Comparison of ENCODE assay signal across 18 mouse cellular contexts in the genomic region with DNA sequence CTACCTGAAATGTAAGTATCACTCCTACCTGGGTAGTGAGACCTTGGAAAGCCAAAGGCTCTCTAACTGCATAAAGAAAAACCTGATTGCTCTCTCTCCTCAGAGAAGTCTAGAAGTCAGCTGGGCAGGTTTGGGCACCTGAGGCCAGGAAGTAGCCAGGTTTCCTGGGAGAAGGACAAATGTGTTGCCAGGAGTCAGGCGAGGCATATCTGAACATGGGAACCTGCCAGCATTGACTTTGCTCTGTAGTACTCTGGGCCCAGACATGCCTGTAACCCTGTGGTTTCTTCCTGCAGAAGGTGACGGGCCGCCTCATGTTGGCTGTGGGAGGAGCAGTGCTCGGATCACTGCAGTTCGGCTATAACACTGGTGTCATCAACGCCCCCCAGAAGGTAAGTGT. TPM values are rescaled to one million over a fixed set of nuclear protein-coding genes. Genes with fewer than 3 reads are reported as not detected.
DNase-seq lines count a peak whose midpoint lies in the region; ATAC-seq and TF ChIP-seq lines count a peak whose summit lies in the region.
"Had no signal": no experiment of that assay in that cellular context is flagged by ENCODE, and none has a peak within 500 bp of the region (broad histone marks: within the 10 kb centered on the region; RNA-seq: fewer than 3 reads in every experiment).

No protein-coding gene starts in this region.

- H3K4me3 ChIP-seq in heart, postnatal 0 days (ENCODE audit: low read depth, low read length): no peak overlapping the region
- 0 out of 2 replicates have a peak overlapping the region, but pooled peaks have one; percentile 2 for H3K4me3 ChIP-seq in liver, embryonic 13.5 days (replicated peaks)
- no peak overlapping the region for H3K4me3 ChIP-seq in stomach, postnatal 0 days (ENCODE audit: low read depth, low read length)
- H3K4me3 ChIP-seq: hindbrain, embryonic 12.5 days; left cerebral cortex, adult 2 months; limb, embryonic 10.5 days had no signal

- peak overlapping the region; percentile 91; the same call in 1 of the 2 replicates for H3K27ac ChIP-seq in heart, postnatal 0 days (ENCODE audit: low read depth)
- H3K27ac ChIP-seq in liver, embryonic 13.5 days: peak overlapping the region; percentile 51
- H3K27ac ChIP-seq in stomach, postnatal 0 days (replicated peaks): peak overlapping the region; percentile 78
- H3K27ac ChIP-seq: hindbrain, embryonic 12.5 days; left cerebral cortex, adult 2 months; limb, embryonic 10.5 days had no signal

- no peaks in the 10 kb centered on the region for H3K27me3 ChIP-seq in heart, postnatal 0 days (ENCODE audit: control insufficient read depth, insufficient read depth, low read length)
- no peaks in the 10 kb centered on the region for H3K27me3 ChIP-seq in liver, embryonic 13.5 days
- no peaks in the 10 kb centered on the region for H3K27me3 ChIP-seq in stomach, postnatal 0 days (ENCODE audit: control insufficient read depth, insufficient read depth, low read length)
- H3K27me3 ChIP-seq: hindbrain, embryonic 12.5 days had no signal

- peaks cover 71% of the 10 kb centered on the region for H3K4me1 ChIP-seq in heart, postnatal 0 days (ENCODE audit: control insufficient read depth, insufficient read depth)
- peaks cover 100% of the 10 kb centered on the region for H3K4me1 ChIP-seq in liver, embryonic 13.5 days (replicated peaks)
- peaks cover 20% of the 10 kb centered on the region for H3K4me1 ChIP-seq in stomach, postnatal 0 days (replicated peaks; ENCODE audit: control insufficient read depth, insufficient read depth)

- whole genome bisulfite sequencing in heart, postnatal 0 days: 76% methylated on average over 6 of the region's 6 CpGs
- WGBS in liver, embryonic 13.5 days (ENCODE audit: insufficient replicate concordance): 90% methylated on average over 6 of the region's 6 CpGs
- WGBS in stomach, postnatal 0 days: 70% methylated on average over 6 of the region's 6 CpGs

- TF ChIP-seq CTCF in heart, postnatal 0 days (IDR thresholded peaks at IDR 0.05; ENCODE audit: low read depth): no peak
- no peak for TF ChIP-seq CTCF in stomach, postnatal 0 days (IDR thresholded peaks at IDR 0.05; ENCODE audit: low read depth)

- no peak overlapping the region for H3K4me2 ChIP-seq in heart, postnatal 0 days (ENCODE audit: low read depth, low read length)
- no peak overlapping the region; the same call in 1 of the 2 replicates for H3K4me2 ChIP-seq in liver, embryonic 13.5 days
- H3K4me2 ChIP-seq in stomach, postnatal 0 days (replicated peaks; ENCODE audit: low read depth): no peak overlapping the region
- H3K4me2 ChIP-seq: hindbrain, embryonic 12.5 days; lung, embryonic 14.5 days had no signal

- H3K36me3 ChIP-seq in heart, postnatal 0 days (replicated peaks; ENCODE audit: control insufficient read depth, insufficient read depth, low read length): peaks cover 12% of the 10 kb centered on the region; the same call in 1 of the 2 replicates
- H3K36me3 ChIP-seq in liver, embryonic 13.5 days: peaks cover 100% of the 10 kb centered on the region
- H3K36me3 ChIP-seq in stomach, postnatal 0 days (ENCODE audit: control insufficient read depth, insufficient read depth, low read length): peaks cover 13% of the 10 kb centered on the region

- no peak overlapping the region for H3K9ac ChIP-seq in heart, postnatal 0 days (replicated peaks; ENCODE audit: low read depth, low read length)
- H3K9ac ChIP-seq in liver, embryonic 13.5 days: peak overlapping the region; percentile 1; the same call in 1 of the 2 replicates
- H3K9ac ChIP-seq in stomach, postnatal 0 days (ENCODE audit: low read length): no peak overlapping the region
- H3K9ac ChIP-seq: hindbrain, embryonic 12.5 days; lung, embryonic 14.5 days had no signal

- DNase-seq in heart, postnatal 0 days (ENCODE audit: low spot score): no peak
- no peak for DNase-seq in heart, adult 18-20 months
- DNase-seq in urinary bladder, postnatal 14 days (ENCODE audit: low spot score): peak; percentile 67
- DNase-seq in urinary bladder, postnatal 4 days (ENCODE audit: low spot score in 2 of 2): no peak
- no peak for DNase-seq in liver, embryonic 13.5 days
- peak; percentile 47 for DNase-seq in stomach, postnatal 0 days (ENCODE audit: low spot score)
- no peak for DNase-seq in right cerebral cortex, postnatal 14 days
- DNase-seq: adrenal gland, adult 8-10 months; cerebellum, adult 11-12 months; cerebellum, postnatal 25 days; kidney, postnatal 10 days; lung, embryonic 14.5 days; midbrain, embryonic 14.5 days had no signal

- ATAC-seq in heart, postnatal 0 days (ENCODE audit: insufficient read depth, low read depth): no peak
- ATAC-seq in liver, embryonic 13.5 days (ENCODE audit: low read depth): no peak
- ATAC-seq in stomach, postnatal 0 days (ENCODE audit: low FRiP score, low TSS enrichment): peak; percentile 24
- ATAC-seq: forebrain, embryonic 16.5 days; inflammation-experienced regulatory T-cells, adult 6 months had no signal

- H3K9me3 ChIP-seq in heart, postnatal 0 days (replicated peaks; ENCODE audit: control insufficient read depth, low read length): no peaks in the 10 kb centered on the region
- H3K9me3 ChIP-seq in liver, embryonic 13.5 days (replicated peaks): no peaks in the 10 kb centered on the region
- H3K9me3 ChIP-seq in stomach, postnatal 0 days (ENCODE audit: control insufficient read depth, low read length): no peaks in the 10 kb centered on the region
- H3K9me3 ChIP-seq: hindbrain, embryonic 12.5 days; limb, embryonic 10.5 days had no signal

- TF ChIP-seq EP300 in heart, postnatal 0 days (IDR thresholded peaks at IDR 0.05; ENCODE audit: low read depth): no peak
- no peak for TF ChIP-seq EP300 in stomach, postnatal 0 days (optimal IDR thresholded peaks at IDR 0.05)

RNA-seq across cellular contexts. Expression of a gene that starts 11.6 kb away (rescaled TPM):
- total RNA-seq in heart, postnatal 0 days (2014; rRNA removed; ENCODE audit: low replicate concordance): 93.0 and 120 TPM in 2 replicates
- 19.0 and 19.7 TPM in 2 replicates for polyA plus RNA-seq in heart, postnatal 0 days (2015; fragmentation: Nextera tagmentation; extraction: Ambion mirVana)
- total RNA-seq in heart, adult 18-20 months (2021): 10 to 100 TPM; 12.2 to 13.5 TPM
- polyA plus RNA-seq in liver, embryonic 13.5 days (2015; fragmentation: Nextera tagmentation; extraction: Ambion mirVana): 272 and 303 TPM in 2 replicates
- 36.9 and 39.8 TPM in 2 replicates for polyA plus RNA-seq in stomach, postnatal 0 days (2015; fragmentation: Nextera tagmentation; extraction: Ambion mirVana)

RNA-seq across cellular contexts. Expression of a gene that starts 53.9 kb away (rescaled TPM):
- 12.9 and 14.3 TPM in 2 replicates for total RNA-seq in heart, postnatal 0 days (2014; rRNA removed; ENCODE audit: low replicate concordance)
- 13.7 and 13.8 TPM in 2 replicates for polyA plus RNA-seq in heart, postnatal 0 days (2015; fragmentation: Nextera tagmentation; extraction: Ambion mirVana)
- 10 to 100 TPM; 20.0 to 23.4 TPM for total RNA-seq in heart, adult 18-20 months (2021)
- polyA plus RNA-seq in liver, embryonic 13.5 days (2015; fragmentation: Nextera tagmentation; extraction: Ambion mirVana): 2.8 and 2.9 TPM in 2 replicates
- polyA plus RNA-seq in stomach, postnatal 0 days (2015; fragmentation: Nextera tagmentation; extraction: Ambion mirVana): 3.7 and 4.1 TPM in 2 replicates

Comparison
In these comparisons a context has a peak if more than half of its experiments do, and no peak if none do; other contexts are left out.
1. DNase-seq: peak in urinary bladder, postnatal 14 days (single experiment) and stomach, postnatal 0 days (single experiment); none in heart, postnatal 0 days (single experiment), heart, adult 18-20 months (0 of 2), urinary bladder, postnatal 4 days (0 of 2), liver, embryonic 13.5 days (single experiment) and right cerebral cortex, postnatal 14 days (single experiment).
2. Peak in every context shown above with its lines, with median percentiles within 50 percentile points of each other: H3K27ac ChIP-seq.